In the genomic region with DNA sequence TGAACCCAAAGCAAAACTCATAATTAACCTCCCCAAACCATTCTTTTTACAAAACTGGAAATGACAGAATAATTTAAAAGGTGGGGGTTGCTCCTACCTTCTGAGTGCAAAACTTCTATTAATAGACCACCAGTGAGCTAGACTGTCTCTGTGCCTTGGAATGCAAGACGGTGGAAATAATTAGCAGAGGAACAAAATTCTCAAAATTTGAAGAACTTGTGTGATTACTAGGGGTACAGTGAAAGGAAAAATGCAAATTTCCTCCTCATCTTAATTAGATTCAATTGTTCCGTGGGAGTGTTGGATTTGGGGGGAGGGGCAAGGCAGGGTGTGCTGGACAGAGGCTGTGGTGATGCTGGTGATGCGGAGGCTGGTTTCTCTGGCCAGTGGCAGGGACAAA, we compare ENCODE assay signal across 16 mouse cellular contexts. TPM values are rescaled to one million over a fixed set of nuclear protein-coding genes. Genes with fewer than 3 reads are reported as not detected.
DNase-seq lines count a peak whose midpoint lies in the region; ATAC-seq lines count a peak whose summit lies in the region.
"Had no signal": no experiment of that assay in that cellular context is flagged by ENCODE, and none has a peak within 500 bp of the region (broad histone marks: within the 10 kb centered on the region; RNA-seq: fewer than 3 reads in every experiment).

No protein-coding gene starts in this region.

- H3K4me3 ChIP-seq in limb, embryonic 12.5 days (replicated peaks) = no peak overlapping the region
- no peak overlapping the region for H3K4me3 ChIP-seq in limb, embryonic 10.5 days
- peak overlapping the region; percentile 18 for H3K4me3 ChIP-seq in forebrain, embryonic 16.5 days (replicated peaks; ENCODE audit: low read length)
- H3K4me3 ChIP-seq in liver, embryonic 13.5 days (replicated peaks) = no peak overlapping the region
- H3K4me3 ChIP-seq in neural tube, embryonic 14.5 days (ENCODE audit: low read depth, low read length) = no peak overlapping the region
- no peak overlapping the region for H3K4me3 ChIP-seq in intestine, embryonic 15.5 days (replicated peaks)
- H3K4me3 ChIP-seq: gastrocnemius, adult 2 months had no signal

- peaks cover 91% of the 10 kb centered on the region for H3K4me1 ChIP-seq in limb, embryonic 12.5 days (replicated peaks)
- H3K4me1 ChIP-seq in limb, embryonic 10.5 days = peaks cover 76% of the 10 kb centered on the region
- peaks cover 87% of the 10 kb centered on the region for H3K4me1 ChIP-seq in forebrain, embryonic 16.5 days (replicated peaks; ENCODE audit: control insufficient read depth, insufficient read depth, low read length)
- H3K4me1 ChIP-seq in liver, embryonic 13.5 days (replicated peaks) = peaks cover 93% of the 10 kb centered on the region
- peaks cover 60% of the 10 kb centered on the region for H3K4me1 ChIP-seq in neural tube, embryonic 14.5 days (ENCODE audit: control insufficient read depth, insufficient read depth, low read length)
- H3K4me1 ChIP-seq in intestine, embryonic 15.5 days (replicated peaks) = peaks cover 26% of the 10 kb centered on the region

- no peak overlapping the region for H3K9ac ChIP-seq in limb, embryonic 12.5 days (replicated peaks)
- H3K9ac ChIP-seq in forebrain, embryonic 16.5 days (replicated peaks; ENCODE audit: low read depth, low read length) = peak overlapping the region; percentile 50
- H3K9ac ChIP-seq in liver, embryonic 13.5 days = no peak overlapping the region
- H3K9ac ChIP-seq in neural tube, embryonic 14.5 days (replicated peaks; ENCODE audit: low read depth, low read length) = no peak overlapping the region
- H3K9ac ChIP-seq in intestine, embryonic 15.5 days = no peak overlapping the region

- H3K36me3 ChIP-seq in limb, embryonic 12.5 days = peaks cover 27% of the 10 kb centered on the region
- H3K36me3 ChIP-seq in limb, embryonic 10.5 days = peaks cover 35% of the 10 kb centered on the region
- no peaks in the 10 kb centered on the region for H3K36me3 ChIP-seq in forebrain, embryonic 16.5 days (ENCODE audit: control insufficient read depth, insufficient read depth)
- peaks cover 25% of the 10 kb centered on the region; the same call in 1 of the 2 replicates for H3K36me3 ChIP-seq in liver, embryonic 13.5 days
- no peaks in the 10 kb centered on the region for H3K36me3 ChIP-seq in neural tube, embryonic 14.5 days (ENCODE audit: control insufficient read depth, insufficient read depth, low read length)
- no peaks in the 10 kb centered on the region for H3K36me3 ChIP-seq in intestine, embryonic 15.5 days

- H3K9me3 ChIP-seq in limb, embryonic 12.5 days = no peaks in the 10 kb centered on the region
- no peaks in the 10 kb centered on the region for H3K9me3 ChIP-seq in limb, embryonic 10.5 days (replicated peaks)
- H3K9me3 ChIP-seq in forebrain, embryonic 16.5 days (ENCODE audit: control insufficient read depth, low read length) = no peaks in the 10 kb centered on the region
- no peaks in the 10 kb centered on the region for H3K9me3 ChIP-seq in liver, embryonic 13.5 days (replicated peaks)
- no peaks in the 10 kb centered on the region for H3K9me3 ChIP-seq in neural tube, embryonic 14.5 days (ENCODE audit: control insufficient read depth, low read length)
- H3K9me3 ChIP-seq in intestine, embryonic 15.5 days = no peaks in the 10 kb centered on the region

- peak overlapping the region; percentile 23 for H3K4me2 ChIP-seq in limb, embryonic 12.5 days
- peak overlapping the region; percentile 52 for H3K4me2 ChIP-seq in forebrain, embryonic 16.5 days (ENCODE audit: low read length)
- peak overlapping the region; percentile 51 for H3K4me2 ChIP-seq in liver, embryonic 13.5 days
- H3K4me2 ChIP-seq in neural tube, embryonic 14.5 days (ENCODE audit: low read depth, low read length) = peak overlapping the region; percentile 21; the same call in 1 of the 2 replicates
- H3K4me2 ChIP-seq in intestine, embryonic 15.5 days (replicated peaks) = no peak overlapping the region

- no peaks in the 10 kb centered on the region for H3K27me3 ChIP-seq in limb, embryonic 12.5 days
- no peaks in the 10 kb centered on the region for H3K27me3 ChIP-seq in limb, embryonic 10.5 days (ENCODE audit: low read depth, poor library complexity, severe bottlenecking)
- no peaks in the 10 kb centered on the region for H3K27me3 ChIP-seq in forebrain, embryonic 16.5 days (replicated peaks; ENCODE audit: control insufficient read depth, insufficient read depth, low read length)
- H3K27me3 ChIP-seq in liver, embryonic 13.5 days = no peaks in the 10 kb centered on the region
- no peaks in the 10 kb centered on the region for H3K27me3 ChIP-seq in neural tube, embryonic 14.5 days (ENCODE audit: control insufficient read depth, insufficient read depth, low read length)
- no peaks in the 10 kb centered on the region for H3K27me3 ChIP-seq in intestine, embryonic 15.5 days (replicated peaks)

- 44% methylated on average over 3 of the region's 3 CpGs for WGBS in limb, embryonic 12.5 days
- WGBS in limb, embryonic 10.5 days = 61% methylated on average over 3 of the region's 3 CpGs
- 8% methylated on average over 3 of the region's 3 CpGs for WGBS in forebrain, embryonic 16.5 days
- WGBS in liver, embryonic 13.5 days (ENCODE audit: insufficient replicate concordance) = 54% methylated on average over 3 of the region's 3 CpGs
- 35% methylated on average over 3 of the region's 3 CpGs for WGBS in neural tube, embryonic 14.5 days
- 68% methylated on average over 3 of the region's 3 CpGs for WGBS in intestine, embryonic 15.5 days

- H3K27ac ChIP-seq in limb, embryonic 12.5 days = peak overlapping the region; percentile 50; the same call in 1 of the 2 replicates
- no peak overlapping the region for H3K27ac ChIP-seq in limb, embryonic 10.5 days
- peak overlapping the region; percentile 78 for H3K27ac ChIP-seq in forebrain, embryonic 16.5 days (ENCODE audit: low read length)
- H3K27ac ChIP-seq in liver, embryonic 13.5 days = peak overlapping the region; percentile 81
- H3K27ac ChIP-seq in neural tube, embryonic 14.5 days (ENCODE audit: low read depth, low read length) = peak overlapping the region; percentile 10; the same call in 1 of the 2 replicates
- H3K27ac ChIP-seq in intestine, embryonic 15.5 days = no peak overlapping the region
- H3K27ac ChIP-seq: gastrocnemius, adult 2 months had no signal

- no peak for ATAC-seq in limb, embryonic 12.5 days (ENCODE audit: insufficient number of reproducible peaks, insufficient read depth, low FRiP score, low TSS enrichment, low read depth)
- no peak for ATAC-seq in forebrain, embryonic 16.5 days
- ATAC-seq in liver, embryonic 13.5 days (ENCODE audit: low read depth) = no peak
- ATAC-seq in neural tube, embryonic 14.5 days (ENCODE audit: low read depth) = no peak
- ATAC-seq in intestine, embryonic 15.5 days = no peak

- no peak for DNase-seq in limb, embryonic 10.5 days (ENCODE audit: low spot score)
- no peak for DNase-seq in liver, embryonic 13.5 days
- no peak for DNase-seq in B cell, adult 2 months
- DNase-seq in yolk sac, embryonic 10.5 days (ENCODE audit: low spot score) = no peak
- DNase-seq: cerebellum, adult 8-10 months; gastrocnemius, adult 2 months; kidney, adult 9 months; layer of hippocampus, postnatal 36 days; right cerebral cortex, adult 18-20 months; thymus, postnatal 14 days had no signal

RNA-seq across cellular contexts. Expression of gene Bcl11a, which starts 20.8 kb away (rescaled TPM):
- 103 and 109 TPM in 2 replicates for polyA plus RNA-seq in limb, embryonic 12.5 days (2016; fragmentation: Nextera tagmentation; extraction: Ambion mirVana)
- 41.4 and 75.0 TPM in 2 replicates for polyA plus RNA-seq in limb, embryonic 10.5 days (2016; fragmentation: Nextera tagmentation; extraction: Ambion mirVana)
- 236 and 244 TPM in 2 replicates for polyA plus RNA-seq in forebrain, embryonic 16.5 days (2015; fragmentation: Nextera tagmentation; extraction: Ambion mirVana)
- 37.9 and 45.0 TPM in 2 replicates for polyA plus RNA-seq in liver, embryonic 13.5 days (2015; fragmentation: Nextera tagmentation; extraction: Ambion mirVana)
- 143 and 145 TPM in 2 replicates for polyA plus RNA-seq in neural tube, embryonic 14.5 days (2014; fragmentation: Nextera tagmentation; extraction: Ambion mirVana)
- 17.3 and 19.7 TPM in 2 replicates for polyA plus RNA-seq in intestine, embryonic 15.5 days (2015; fragmentation: Nextera tagmentation; extraction: Ambion mirVana)

RNA-seq across cellular contexts. Expression of gene A830031A19Rik, which starts 23.8 kb away (rescaled TPM):
- polyA plus RNA-seq in limb, embryonic 12.5 days (2016; fragmentation: Nextera tagmentation; extraction: Ambion mirVana) = not detected in 2 replicates
- not detected in 2 replicates for polyA plus RNA-seq in limb, embryonic 10.5 days (2016; fragmentation: Nextera tagmentation; extraction: Ambion mirVana)
- not detected in 2 replicates for polyA plus RNA-seq in forebrain, embryonic 16.5 days (2015; fragmentation: Nextera tagmentation; extraction: Ambion mirVana)
- polyA plus RNA-seq in liver, embryonic 13.5 days (2015; fragmentation: Nextera tagmentation; extraction: Ambion mirVana) = not detected in 2 replicates
- polyA plus RNA-seq in neural tube, embryonic 14.5 days (2014; fragmentation: Nextera tagmentation; extraction: Ambion mirVana) = not detected in 2 replicates
- not detected in 2 replicates for polyA plus RNA-seq in intestine, embryonic 15.5 days (2015; fragmentation: Nextera tagmentation; extraction: Ambion mirVana)
- polyA plus RNA-seq: heart, embryonic 14.5 days; lung, embryonic 16.5 days had no signal

Comparison
In these comparisons a context has a peak if more than half of its experiments do, and no peak if none do; other contexts are left out.
1. H3K27ac ChIP-seq: peak in limb, embryonic 12.5 days (single experiment), forebrain, embryonic 16.5 days (single experiment), liver, embryonic 13.5 days (single experiment) and neural tube, embryonic 14.5 days (single experiment); none in limb, embryonic 10.5 days (single experiment) and intestine, embryonic 15.5 days (single experiment).